Mouse (Mus musculus): ENCODE measurements around the gene Glb1.
A peak's percentile ranks its signal among the peaks of the same experiment; 100 is the strongest.

Glb1 gene

DNA sequence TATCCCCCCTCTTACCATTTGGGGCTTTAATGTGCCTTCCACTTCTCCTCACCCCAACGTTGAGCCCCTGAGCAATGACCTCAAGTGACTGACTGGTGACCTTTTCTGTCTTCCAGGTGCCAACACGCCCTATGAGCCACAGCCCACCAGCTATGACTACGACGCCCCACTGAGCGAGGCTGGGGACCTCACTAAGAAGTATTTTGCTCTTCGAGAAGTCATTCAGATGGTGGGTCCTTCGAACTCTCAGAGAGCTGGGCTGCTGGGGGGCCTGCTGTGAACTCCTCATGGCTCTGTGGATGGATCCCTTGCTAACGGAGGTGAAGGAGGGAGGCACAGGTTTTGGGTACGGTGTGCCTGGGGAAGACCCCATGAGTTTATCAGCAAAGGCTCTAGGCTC lies 42.0 kb downstream of the Glb1 start:
- DNase-seq (ENCODE audit: low spot score): no peak

DNA sequence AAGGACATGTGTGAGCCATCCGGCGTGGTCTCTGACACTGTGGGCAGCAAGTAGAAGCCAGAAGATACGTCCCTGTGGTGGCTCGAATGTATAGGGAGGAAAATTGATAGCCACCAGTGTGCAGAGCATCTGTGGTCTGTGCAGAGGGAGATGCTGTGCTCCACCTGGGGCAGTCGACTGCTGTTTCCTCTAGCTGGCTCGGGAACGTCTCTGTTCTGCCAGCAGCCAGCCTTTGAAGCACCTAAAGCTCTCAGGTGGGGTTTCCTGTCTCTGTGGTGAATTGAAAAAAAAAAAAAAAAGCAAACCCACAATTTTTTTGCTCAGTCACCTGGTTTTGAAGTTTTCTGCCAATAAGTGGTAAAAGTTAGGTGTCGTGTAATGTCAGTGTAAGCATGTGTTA lies 42.5 kb downstream of the Glb1 start:
- DNase-seq (ENCODE audit: low spot score): no peak

DNA sequence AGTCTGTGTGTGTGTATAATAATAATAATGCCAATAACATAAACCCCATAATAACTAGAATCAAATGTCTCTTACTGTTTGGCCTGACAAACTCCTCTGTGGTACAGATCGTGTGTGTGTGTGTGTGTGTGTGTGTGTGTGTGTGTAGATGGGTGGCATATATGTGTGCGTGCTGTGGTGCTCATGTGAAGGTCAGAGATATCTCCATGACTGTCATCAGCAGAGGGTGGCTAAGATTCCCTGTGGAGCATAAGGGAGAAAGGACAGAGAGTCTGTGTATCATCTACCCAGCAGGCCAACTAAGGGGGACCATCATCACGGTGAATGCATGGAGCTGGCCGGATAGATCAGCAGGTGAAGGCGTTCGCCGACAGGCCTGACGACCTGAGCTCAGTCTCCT lies 46.0 kb downstream of the Glb1 start:
- DNase-seq (ENCODE audit: low spot score): no peak

DNA sequence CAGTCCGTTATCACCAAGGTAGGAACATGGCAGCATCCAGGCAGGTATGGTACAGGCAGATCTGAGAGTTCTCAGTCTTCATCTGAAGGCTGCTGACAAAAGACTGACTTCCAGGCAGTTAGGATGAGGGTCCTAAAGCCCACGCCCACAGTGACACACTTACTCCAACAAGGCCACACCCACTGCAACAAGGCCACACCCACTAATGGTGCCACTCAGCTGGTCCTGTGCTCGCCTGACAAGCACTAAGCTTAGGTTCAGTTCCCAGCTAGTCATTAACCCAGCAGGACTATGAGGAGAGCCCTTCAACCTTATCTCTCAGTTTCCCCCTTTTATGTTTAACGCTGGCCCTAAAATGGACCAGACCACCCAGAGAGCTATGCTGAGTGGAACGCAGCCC lies 47.8 kb downstream of the Glb1 start:
- DNase-seq (ENCODE audit: low spot score): no peak

DNA sequence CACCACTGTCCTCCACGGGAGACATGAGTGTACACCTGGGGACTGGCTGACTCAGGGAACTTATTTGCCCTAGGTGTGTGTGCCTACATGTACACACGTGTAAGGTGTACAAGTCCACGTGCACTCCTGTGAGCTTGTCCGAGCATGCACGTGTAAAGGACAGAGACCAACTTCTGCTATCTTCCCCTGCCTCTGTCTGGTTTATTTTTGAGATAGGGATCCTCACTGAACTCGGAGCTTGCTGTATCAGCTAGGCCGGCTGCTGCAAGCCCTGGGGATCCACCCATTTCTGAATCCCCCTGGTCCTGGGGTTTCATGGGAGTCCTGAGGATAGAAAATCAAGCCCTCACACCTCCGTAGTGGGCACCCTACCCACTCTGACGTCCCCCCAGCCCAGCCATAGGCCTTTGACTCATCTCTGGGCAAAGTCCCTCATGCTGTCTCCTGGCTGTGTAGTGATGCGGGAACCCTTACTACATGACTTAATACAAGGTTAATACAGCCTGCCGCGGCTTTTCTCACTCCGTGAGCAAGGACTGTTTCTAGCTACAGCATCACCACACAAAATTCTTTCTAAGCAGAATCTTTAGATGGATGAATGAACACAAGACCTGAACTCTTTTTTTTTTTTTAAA lies 48.4 kb downstream of the Glb1 start:
- no peak for DNase-seq (ENCODE audit: low spot score)

DNA sequence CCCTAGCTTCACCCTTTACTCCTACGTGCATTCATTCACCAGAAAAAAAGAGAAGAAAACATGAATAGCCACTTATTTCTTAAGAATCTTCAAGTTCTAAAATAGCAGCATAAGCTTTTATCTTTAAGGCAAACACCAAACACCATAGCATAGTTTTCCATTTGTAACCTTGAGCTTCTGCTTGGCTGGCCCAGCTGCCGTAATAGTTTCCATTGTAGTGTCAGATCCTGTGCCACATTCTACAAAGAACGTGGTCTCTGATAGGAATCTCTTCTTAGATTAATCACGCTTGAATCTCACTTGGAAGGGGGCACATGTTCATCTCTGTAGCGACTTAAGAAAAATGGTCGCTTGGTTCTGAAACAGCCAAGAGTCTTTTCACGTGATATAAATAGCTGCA lies 50.7 kb downstream of the Glb1 start:
- no peak for DNase-seq (ENCODE audit: low spot score)

DNA sequence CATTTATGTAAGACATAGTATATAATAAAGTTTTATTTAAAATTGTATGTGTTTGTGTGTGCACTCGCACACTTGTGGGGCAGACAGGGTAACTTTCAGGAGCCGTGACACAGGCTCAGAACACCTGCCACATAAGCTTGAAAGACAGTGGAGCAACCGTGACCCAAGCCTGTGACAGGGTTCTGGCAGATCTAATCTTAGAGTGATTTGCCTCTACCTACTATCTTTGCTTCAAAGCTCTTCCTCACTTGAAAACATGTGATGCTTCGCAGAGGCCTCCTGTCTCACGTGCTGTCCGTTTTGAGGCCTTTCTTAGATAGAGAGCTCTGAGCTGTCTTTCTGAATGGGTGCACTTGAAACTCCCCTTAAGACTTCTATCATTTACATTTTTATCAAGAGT lies 51.5 kb downstream of the Glb1 start:
- DNase-seq (ENCODE audit: low spot score): no peak

DNA sequence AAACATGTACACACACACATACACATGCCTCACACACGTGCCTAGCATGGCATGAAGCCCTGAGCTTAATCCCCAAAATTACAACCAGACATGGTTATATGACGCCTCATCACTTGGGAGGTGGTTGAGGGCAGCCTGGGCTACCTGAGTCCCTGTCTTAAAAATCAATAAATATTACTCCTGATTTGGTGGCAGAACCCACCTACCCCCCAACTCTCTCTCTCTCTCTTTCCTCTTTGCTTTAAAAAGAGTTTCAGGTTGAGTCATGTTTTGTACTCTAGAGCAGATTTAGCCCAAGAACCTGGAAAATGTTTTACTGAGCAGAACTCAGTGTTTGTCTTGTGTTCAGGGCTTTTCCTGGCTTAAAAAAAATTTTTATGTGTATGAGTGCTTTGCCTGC lies 54.5 kb downstream of the Glb1 start:
- no peak for DNase-seq (ENCODE audit: low spot score)

DNA sequence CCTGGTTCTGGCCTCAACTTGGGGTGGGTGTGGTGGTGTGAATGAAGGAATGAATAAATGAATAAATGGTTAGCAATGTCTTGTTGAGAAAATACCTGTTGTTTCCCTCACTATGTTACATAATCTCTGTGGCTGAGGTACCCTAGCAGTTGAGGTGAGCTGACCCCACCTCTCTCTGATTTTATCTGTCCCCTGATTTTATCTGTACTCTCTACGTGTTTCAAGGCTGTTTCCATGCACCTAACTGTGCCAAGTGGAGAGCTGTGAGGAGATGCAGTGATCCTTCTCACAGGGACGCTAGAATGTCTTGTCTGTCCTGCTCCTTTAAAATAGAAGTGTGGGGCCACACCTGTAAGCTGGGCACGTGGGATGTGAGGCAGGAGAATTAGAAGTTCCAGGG lies 57.6 kb downstream of the Glb1 start:
- no peak for DNase-seq (ENCODE audit: low spot score)

DNA sequence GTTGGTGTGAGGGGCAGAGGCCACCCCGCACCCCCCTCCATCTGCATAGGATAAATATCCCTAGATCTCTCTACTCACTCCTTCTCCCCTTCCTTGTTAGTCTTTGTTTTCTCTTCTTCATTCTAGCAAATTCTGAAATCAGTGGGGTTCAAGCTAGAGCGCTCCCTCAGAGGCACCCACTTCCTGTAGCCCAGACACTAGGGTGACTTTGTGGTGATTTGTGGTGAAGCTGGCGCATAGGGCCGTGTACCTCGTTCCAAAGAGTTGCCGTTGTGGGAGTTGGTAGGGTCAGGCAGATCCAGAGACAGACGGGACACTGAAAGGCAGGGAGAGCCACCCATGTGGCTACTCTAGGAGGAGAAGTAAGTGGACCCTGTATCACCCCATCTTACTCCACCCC lies 61.7 kb downstream of the Glb1 start:
- DNase-seq (ENCODE audit: low spot score): no peak

DNA sequence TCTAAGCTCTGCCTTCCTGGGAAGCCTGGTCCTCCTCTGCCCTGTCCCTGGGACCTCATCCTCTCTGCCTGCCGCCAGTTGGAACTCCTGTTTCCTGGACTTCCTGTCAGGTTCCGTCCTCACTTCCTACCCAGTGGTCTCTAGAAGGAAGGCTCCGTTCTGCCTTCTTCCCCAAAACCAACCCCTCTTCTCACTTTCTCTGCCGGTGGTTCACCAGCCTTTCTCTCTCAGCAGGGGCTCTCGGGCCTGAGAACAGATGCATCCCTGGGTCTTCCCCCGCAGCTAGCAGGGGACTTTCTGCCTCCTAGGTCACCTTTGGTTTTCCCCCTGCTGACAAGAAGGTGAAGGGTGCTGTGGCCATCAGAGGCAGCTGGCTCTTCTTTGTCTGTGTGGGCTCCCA lies 64.6 kb downstream of the Glb1 start:
- DNase-seq (ENCODE audit: low spot score): no peak

DNA sequence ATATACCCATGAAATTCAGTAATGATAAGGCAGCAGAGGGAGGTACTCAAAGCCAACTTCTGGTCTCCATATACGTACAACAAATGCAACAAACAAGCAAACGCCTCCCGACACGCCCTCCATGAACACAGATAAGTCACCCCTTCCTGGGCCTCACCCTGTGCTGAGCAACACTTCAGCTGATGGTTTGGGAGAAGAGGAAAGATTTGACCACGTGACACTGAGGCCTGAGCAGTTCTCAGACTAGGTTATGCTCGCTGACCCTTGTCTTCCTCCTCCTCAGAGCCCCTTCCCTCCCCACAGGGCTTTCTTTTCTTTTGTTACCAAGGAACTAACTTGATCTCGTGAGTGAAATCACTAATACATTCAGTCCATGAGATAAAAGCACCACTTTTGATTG lies 66.0 kb downstream of the Glb1 start:
- no peak for DNase-seq (ENCODE audit: low spot score)

DNA sequence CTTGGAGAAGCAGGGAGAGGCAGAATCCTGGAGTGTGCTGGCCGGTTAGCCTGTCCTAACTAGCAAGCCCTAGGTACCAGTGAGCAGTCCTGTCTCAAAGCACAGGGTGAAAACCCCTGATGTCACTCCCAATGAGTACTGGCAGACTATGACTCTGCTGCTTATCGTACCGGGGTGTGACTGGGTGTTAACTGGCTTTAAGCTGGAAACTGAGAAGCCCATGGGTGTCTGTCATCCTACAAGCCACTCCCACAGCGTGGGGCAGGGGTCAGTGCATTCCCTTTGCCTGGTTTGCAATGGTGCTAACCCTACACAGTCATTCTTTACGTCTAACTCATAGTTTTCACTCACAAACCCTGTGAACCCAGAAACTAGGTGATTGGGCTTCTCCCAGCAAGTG lies 67.3 kb downstream of the Glb1 start:
- DNase-seq (ENCODE audit: low spot score): no peak

DNA sequence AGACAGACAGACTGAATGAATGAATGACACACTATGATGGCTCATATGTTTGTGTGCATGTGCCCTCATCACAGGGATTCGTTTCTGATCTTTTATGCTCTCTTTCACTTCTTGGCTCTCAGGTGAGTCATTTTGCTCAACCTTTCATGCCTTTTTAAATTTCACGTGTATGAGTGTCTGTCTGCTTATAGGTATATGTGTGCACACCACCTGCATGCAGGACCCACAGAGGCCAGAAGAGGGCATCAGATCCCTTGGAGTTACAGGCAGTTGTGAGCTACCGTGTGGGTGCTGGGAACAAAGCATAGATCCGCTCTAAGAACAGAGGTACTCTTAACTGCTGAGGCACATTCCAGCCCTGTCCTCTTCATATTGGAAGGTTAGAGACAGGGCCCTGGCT lies 67.8 kb downstream of the Glb1 start:
- DNase-seq (ENCODE audit: low spot score): no peak

DNA sequence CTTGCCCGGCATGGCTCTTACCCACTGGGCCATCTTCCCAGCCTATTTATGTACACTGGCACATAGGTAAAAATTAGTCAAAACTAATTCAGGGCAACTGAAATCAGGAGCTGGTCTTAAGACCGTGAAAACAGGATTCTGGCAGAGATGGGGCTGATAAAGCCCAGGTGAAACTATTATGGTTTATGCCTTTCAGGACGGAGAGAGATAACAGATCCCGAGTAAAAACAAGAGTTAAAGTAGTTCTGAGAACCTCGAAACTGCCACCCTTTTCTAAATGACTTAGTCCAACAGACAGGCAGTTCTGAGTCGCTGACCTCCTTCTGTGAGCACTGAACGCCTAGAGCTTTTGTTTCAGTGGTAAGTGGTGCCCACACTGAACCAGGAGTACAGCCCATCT lies 71.0 kb downstream of the Glb1 start:
- DNase-seq (ENCODE audit: low spot score): no peak

DNA sequence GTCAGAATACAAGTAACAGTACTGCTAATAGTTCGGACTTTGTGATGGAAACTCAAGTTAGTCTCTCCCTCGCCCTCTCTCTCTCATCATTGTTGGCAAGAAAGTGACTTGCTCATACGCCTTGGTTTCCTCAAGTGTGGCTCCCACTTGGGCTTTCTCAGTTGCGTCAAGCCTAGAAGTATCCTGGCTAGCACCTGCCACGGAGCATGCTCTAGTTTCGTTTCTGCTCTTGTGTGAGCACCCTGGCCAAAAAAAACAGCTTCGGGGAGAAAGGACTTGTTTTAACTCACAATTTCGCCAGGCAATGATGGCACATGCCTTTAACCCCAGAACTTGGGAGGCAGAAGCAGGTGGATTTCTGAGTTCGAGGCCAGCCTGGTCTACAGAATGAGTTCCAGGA lies 76.1 kb downstream of the Glb1 start:
- no peak for DNase-seq (ENCODE audit: low spot score)

DNA sequence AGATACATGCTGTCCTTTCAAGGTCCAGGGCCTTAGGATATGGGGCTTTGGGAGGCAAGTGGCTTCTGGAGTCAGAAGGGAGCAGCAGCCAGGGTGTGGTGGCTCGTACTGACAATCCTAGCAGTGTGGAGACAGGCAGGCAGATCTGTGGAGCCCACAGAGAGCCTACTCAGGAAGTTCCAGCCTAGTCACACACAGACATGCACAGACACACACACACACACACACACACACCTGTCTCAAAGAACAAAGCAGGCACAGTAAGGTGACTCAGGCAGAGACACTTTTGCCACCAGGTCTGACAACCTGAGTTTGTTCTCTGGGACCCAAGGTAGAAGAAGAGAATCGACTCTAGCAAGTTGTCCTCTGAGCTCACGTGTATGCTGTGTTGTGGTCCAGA lies 80.1 kb downstream of the Glb1 start:
- DNase-seq (ENCODE audit: low spot score): no peak

DNA sequence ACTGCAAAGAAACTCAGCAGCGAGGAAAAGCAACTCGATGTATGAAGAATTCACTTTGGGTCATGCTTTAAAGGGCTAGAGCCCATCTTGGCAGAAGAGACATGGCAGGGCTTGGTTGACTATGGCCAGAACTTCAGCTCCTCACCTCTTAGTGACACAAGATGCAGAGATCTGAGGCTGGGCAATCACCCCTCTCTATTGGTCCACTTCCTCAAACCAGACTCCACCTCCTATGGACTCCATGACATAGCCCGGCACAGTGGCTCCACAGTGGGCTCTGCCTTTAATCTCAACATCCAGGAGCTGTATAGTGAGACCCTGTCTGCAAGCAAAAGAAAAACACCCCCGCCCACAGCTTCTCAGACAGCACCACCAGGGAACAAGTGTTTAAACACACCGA lies 83.9 kb downstream of the Glb1 start:
- no peak for DNase-seq (ENCODE audit: low spot score)

DNA sequence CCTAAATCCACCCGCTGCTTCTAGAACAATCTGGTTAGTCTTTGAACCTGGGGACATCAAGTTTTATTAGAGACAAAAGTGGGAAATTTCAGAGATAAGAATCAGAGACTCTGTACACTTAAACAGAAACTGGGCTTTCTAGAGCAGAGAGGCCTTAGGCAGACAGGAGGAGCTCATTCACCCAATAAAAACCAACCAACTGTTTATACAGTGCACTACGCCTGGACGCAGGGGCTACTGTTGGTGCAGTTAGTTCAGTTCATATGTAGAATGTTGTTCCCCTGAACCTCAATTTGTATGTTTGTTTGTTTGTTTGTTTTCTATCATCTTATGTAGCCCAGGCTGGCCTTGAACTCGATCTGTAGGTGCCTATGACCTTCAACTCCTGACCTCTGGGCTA lies 85.9 kb downstream of the Glb1 start:
- no peak for DNase-seq (ENCODE audit: low spot score)

DNA sequence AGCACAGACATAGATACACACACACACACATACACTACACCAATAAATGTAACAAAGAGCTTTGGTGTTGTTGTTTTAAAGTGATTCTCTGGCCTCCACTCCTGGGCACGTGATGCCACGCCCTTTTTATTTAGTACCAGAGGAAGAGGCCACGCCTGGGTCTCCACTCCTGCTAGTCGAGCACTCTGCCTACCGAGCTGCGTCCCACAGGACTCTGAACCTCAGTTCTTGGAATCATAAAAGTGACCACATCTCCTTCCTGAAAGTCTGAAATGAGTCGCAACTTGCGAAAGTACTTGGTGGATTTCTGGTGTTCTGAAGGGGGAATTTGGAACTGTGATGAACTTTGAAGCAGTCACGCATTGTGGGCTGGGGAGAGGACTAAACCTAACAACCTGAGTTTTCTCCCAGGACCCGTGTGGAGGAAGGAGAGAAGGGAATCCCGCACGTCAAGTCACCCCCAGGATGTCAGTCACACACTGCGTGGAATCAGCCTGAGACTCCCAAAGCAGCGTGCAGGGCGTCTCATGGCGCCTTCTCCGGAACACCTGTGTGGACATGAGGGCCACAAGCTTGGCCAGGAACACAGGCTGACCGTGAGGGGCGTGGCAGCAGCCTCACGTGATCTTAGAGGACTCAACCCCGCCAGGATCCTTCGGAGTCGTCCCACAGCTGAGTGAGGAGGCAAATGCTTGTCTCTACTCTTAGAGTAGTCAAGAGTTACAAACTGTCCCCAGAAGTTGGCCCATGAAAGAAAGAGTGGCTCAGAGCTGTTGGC lies 86.8 kb downstream of the Glb1 start:
- DNase-seq (ENCODE audit: low spot score): no peak

DNA sequence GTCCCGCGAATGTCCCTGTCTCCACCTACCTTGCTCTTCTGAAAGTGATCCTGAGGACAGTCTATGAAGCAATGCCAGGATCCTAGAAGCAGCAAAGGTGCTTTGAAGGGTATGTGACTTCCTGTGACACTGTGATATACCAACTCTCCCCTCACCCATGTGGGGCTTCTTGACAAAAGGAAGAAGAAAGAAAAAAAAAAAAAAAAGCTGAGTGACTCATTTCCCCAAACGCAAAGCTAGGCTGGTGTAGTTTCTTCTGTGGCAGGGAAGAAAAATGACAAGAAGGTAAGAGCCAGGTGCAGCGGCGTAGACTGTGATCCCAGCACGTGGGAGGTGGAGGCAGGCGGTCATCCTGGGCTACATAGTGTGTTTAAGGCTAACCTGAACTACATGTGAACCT lies 95.6 kb downstream of the Glb1 start:
- no peak for DNase-seq (ENCODE audit: low spot score)

DNA sequence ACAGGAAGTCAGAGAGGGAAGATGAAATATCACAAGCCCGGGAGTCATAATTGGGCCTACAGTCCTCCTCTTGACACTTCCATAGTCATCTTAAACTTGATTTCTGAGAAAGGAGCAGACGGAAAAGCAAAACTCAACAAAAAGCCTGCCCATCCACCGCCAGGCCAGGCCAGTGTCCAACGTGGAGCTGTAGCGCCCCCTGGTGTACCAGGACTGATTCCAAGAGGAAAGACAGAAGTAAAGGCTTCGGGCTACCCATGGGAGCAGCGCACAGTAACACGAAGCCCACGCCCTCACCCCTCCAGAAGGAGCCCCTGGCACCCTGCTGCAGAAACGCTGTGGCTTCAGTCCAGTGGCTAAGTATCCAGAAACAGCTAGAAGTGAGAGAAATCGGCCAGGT lies 97.3 kb downstream of the Glb1 start:
- peak; percentile 96 for DNase-seq (ENCODE audit: low spot score)

DNA sequence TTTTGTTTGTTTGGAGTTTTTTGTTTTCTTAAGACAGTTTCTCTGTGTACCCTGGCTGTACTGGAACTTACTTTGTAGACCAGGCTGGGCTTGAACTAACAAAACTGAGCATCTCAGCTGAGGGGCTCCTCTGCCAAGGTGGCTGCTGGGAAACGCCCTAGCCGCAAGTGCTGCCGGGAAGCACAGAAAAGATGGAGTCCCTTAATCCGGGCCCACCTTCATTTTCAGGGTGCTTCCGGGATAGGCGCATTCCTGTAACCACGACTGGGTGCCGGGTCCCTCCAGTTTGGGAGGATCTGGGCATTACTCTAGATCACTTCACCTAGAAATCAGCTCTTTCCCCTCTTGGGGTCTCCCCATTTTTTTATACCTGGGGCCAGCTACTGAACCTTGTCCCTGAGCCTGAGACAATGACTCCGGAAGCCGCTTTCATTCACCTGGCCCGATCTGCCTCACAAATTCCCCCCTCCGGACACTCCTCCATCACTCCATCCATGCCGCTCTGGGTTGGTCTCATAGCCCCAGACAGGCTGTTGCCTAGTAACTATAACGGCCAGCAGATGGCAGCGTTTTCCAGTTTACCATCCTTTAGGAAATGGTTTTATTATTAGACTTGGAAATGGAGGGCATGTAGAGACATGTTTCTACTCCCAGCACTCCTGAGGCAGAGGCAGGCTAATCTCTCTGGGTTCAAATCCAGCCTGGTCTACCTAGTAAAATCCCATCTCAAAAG lies 99.1 kb downstream of the Glb1 start:
- DNase-seq (ENCODE audit: low spot score): peak; percentile 88

DNA sequence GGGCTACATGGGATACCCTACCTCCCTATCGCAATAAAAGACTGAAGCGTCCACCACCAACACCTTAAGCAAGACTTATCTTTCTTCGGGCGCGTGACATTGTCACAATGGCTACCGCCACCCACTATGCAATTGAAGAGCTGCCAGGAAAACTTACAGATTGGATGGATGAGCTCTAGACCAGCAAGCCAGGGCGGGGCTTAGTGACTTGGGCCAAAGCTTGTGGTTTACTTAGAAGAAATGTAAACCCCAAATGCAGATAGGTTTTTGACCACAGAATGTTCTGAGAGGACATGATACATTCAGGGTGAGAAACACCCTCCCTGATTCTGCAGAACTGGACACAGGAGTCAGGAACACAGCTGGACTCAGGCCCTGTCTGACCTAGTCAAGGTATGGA lies 100.2 kb downstream of the Glb1 start:
- DNase-seq (ENCODE audit: low spot score): no peak

Measured in embryo, embryonic 10 days (tissue).